Mouse (Mus musculus): ENCODE measurements around the gene Gm44973. TPM values are rescaled to one million over a fixed set of nuclear protein-coding genes. Genes with fewer than 3 reads are reported as not detected.
"Not testable (repeated sequence)": the region's sequence is repeated elsewhere in the genome, so short reads cannot be mapped to it uniquely, and the experiment has no call there.

Gene Gm44973
- polyA plus RNA-seq, 1 experiment from 2014 or later, result 1.3 TPM

DNA sequence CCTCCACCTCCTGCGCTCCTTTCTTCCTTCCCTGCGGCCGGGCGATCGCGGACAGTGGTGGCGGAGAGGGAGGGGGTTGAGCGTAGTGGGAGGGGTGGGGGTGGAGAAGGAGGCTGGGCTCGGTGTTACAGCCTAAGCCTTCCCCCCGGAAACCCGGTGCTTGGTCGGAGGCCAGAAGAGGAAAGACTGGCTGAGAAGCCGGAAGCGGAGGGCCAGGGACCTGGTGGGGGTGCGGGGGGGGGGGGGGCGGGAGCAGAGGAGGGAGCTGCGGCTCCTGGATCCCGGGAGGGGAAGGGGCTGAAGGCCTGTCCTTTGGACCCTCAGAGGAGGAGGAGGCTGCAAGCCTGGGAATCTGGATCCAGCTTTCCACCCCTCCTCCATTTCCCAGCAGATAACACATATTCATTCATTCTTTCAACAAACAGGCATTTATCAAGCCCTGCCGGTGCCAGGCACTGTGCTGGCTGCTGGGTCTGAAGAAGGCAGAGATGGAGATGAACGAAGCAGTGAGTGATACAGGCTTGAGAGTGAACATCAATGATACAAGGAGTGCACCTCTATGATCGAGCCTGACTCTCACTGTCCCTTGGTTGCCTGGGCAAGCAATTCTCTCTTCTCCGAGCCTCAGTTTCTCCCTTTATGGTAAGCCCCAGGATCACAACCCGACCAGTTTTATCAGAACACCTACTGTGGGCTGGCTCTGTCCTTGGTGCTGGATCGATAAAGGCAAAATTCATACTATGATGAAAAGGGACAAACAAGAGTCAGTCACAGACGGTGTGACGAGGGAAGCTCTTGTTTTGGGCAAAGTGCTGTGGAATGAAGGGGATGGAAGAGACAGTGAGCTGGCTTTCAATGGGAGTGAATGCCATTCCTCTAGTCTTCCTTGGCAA, 19.0 kb upstream of the Gm44973 start, which contains the start of gene Zfp579:
Zfp579 (minus strand) TSS at position 156 of the 893 bp plus-strand sequence.
- Histone ChIP-seq H3K9me3 (no peaks in the 10 kb centered on the region), H3K4me1 (replicated peaks) (peaks cover 40% of the 10 kb centered on the region)
- WGBS, result 4% methylated on average over 15 of the region's 26 CpGs

DNA sequence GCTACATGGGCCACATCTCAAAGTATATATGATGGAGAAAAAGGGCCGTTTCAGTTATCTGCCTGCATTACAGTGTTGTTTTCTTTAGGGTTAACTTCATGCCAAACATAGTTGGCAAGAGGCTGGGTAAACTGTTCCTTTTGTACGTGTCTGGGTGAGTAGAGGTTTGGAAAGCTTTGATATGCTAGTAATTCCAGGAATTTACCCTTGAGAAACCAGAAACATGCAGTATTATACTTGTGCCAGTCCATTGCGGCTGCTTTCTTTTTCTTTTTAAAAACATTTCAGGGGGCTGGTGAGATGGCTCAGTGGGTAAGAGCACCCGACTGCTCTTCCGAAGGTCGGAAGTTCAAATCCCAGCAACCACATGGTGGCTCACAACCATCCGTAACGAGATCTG, 18.4 kb upstream of the Gm44973 start:
- H3K27ac ChIP-seq, result peak overlapping the region; percentile 87; the same call in 1 of the 2 replicates
- H3K27me3 ChIP-seq, result 0 out of 2 replicates have a peak, but pooled peaks cover 9% of the 10 kb centered on the region
- H3K9ac ChIP-seq (replicated peaks), result peak overlapping the region; percentile 81
- H3K4me1 ChIP-seq (replicated peaks), result peaks cover 40% of the 10 kb centered on the region
- no peak for ATAC-seq
- peak overlapping the region; percentile 94 for H3K4me2 ChIP-seq (replicated peaks)
- peaks cover 27% of the 10 kb centered on the region for H3K36me3 ChIP-seq
- WGBS, result 74% methylated on average over 6 of the region's 8 CpGs
- peak overlapping the region; percentile 68 for H3K4me3 ChIP-seq (replicated peaks)
- H3K9me3 ChIP-seq, result no peaks in the 10 kb centered on the region

More for the DNA sequence above, 19.0 kb upstream of the Gm44973 start, which contains the start of gene Zfp579:
- Histone ChIP-seq H3K27ac (peak within 1 kb of the TSS; percentile 87), H3K9ac (replicated peaks) (peak within 1 kb of the TSS; percentile 81), H3K27me3 (0 out of 2 replicates have a peak, but pooled peaks cover 9% of the 10 kb centered on the region), H3K4me3 (replicated peaks) (peak within 1 kb of the TSS; percentile 68), H3K36me3 (peaks cover 33% of the 10 kb centered on the region), H3K4me2 (replicated peaks) (peak within 1 kb of the TSS; percentile 94)
- ATAC-seq, result peak; percentile 88

DNA sequence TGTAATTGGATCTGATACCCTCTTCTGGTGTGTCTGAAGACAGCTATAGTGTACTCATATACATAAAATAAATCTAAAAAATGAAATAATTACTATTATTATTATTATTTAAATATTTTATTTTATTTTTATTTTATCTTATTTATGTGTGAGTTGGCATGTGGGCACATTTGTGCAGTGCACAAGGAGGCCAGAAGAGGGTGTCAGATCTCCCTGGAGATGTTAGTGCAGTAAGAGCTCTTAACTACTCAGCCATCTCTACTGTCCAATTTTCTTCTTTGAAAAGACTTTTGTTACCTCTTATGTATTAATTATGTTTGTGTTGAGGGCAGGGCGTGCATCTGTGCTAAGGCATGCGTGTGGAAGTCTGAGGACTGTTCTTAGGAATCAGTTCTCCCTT, 15.4 kb upstream of the Gm44973 start:
- 65% methylated on average over 2 of the region's 2 CpGs for WGBS
- ATAC-seq, result no peak
- Histone ChIP-seq H3K9ac (replicated peaks) (no peak overlapping the region), H3K9me3 (no peaks in the 10 kb centered on the region), H3K4me2 (replicated peaks) (no peak overlapping the region), H3K27me3 (0 out of 2 replicates have a peak, but pooled peaks cover under 1% of the 10 kb centered on the region), H3K4me1 (replicated peaks) (peaks cover 14% of the 10 kb centered on the region), H3K36me3 (no peaks in the 10 kb centered on the region), H3K27ac (no peak overlapping the region), H3K4me3 (replicated peaks) (no peak overlapping the region)

DNA sequence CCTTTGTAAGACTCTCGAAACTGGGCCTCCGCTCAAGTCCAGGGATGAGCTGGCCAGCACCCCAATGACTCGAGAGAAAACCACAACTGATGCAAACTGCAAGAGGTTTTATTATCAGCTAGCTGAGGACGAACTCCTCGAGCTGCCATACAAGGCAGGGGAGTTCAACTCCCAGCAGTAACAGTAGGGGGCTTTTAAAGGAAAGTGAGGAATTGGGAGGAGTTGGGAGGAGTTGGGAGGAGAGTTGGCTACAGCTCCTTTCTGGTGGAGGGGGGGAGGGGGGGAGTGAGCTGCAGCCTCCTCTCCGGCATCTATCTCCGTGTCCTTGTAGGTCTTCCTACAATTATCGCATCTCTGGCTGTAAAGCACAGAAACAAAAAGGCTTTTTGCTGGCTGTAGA, 12.4 kb upstream of the Gm44973 start:
- H3K27ac ChIP-seq; H3K9me3 ChIP-seq; H3K9ac ChIP-seq (replicated peaks); H3K4me2 ChIP-seq (replicated peaks); H3K4me1 ChIP-seq (replicated peaks); H3K4me3 ChIP-seq (replicated peaks); ATAC-seq; H3K27me3 ChIP-seq: not testable (repeated sequence)
- 72% methylated on average over 8 of the region's 8 CpGs for WGBS
- H3K36me3 ChIP-seq, result peaks cover 20% of the 10 kb centered on the region

DNA sequence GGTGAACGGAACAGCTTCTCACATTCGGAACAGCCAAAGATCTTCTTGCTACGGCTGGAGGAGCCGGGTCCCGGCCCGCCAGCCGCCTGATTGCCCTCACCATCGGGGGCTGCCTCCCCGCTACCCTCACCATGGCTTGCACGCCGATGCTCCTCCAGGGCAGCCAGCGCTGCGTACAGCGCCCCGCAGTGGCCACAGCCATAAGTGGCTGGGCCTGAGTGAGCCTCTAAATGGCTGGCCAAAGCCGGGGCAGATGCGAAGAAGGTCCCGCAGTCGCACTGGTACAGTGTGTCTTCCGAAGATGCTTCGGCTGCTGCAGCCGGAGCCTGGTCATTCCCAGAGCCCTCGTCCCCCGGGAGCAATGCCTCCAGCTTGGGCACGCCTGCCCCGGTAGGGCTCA, 7.1 kb upstream of the Gm44973 start:
- ATAC-seq, result peak; percentile 31; the same call in 1 of the 2 replicates
- Histone ChIP-seq H3K4me1 (replicated peaks) (0 out of 2 replicates have a peak, but pooled peaks cover 3% of the 10 kb centered on the region), H3K4me2 (replicated peaks) (no peak overlapping the region), H3K4me3 (replicated peaks) (no peak overlapping the region), H3K27ac (no peak overlapping the region), H3K9ac (replicated peaks) (no peak overlapping the region), H3K9me3 (no peaks in the 10 kb centered on the region), H3K27me3 (no peaks in the 10 kb centered on the region), H3K36me3 (peaks cover 72% of the 10 kb centered on the region)
- 96% methylated on average over 26 of the region's 26 CpGs for WGBS

DNA sequence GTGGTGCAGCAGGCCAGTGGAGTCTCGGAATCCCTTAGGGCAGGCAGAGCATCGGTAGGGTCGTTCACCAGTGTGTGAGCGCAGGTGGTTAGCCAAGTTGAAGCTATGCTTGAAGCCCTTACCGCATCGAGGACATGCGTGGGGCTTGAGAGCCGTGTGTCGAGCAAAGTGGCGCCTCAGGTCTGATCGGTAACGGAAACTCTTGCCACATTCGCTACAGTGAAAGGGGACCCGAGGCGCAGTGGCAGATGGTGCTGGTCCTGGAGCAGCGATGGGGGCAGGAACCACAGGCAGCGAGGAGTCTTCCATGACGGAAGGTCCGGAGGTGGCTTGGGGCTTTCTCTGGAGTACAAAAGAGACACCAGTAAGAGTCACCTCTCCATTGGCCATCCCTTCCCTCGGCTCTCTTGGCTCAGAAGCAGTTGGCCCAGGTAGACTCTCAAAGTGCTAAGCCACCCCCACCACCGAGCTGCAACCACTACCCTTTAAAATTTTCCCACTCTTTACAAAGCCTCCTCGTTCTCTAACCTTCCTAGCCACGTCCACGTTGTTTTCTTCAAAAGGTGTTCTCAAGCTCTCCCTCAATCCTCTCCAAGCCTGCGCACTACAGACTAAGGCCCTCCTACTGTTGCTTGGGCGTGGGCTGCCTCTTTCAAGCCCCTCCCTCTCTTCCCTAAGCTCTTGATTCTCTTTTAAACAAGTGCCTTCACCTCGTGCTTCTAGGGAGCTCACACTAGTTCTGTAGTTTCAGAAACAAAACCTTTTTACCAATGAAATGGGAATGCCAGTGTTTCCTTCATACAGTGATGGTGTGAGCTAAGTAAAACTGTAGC, 2.4 kb upstream of the Gm44973 start:
- peaks cover 56% of the 10 kb centered on the region for H3K36me3 ChIP-seq
- peak overlapping the region; percentile 61; the same call in 1 of the 2 replicates for H3K4me2 ChIP-seq (replicated peaks)
- ATAC-seq, result no peak

DNA sequence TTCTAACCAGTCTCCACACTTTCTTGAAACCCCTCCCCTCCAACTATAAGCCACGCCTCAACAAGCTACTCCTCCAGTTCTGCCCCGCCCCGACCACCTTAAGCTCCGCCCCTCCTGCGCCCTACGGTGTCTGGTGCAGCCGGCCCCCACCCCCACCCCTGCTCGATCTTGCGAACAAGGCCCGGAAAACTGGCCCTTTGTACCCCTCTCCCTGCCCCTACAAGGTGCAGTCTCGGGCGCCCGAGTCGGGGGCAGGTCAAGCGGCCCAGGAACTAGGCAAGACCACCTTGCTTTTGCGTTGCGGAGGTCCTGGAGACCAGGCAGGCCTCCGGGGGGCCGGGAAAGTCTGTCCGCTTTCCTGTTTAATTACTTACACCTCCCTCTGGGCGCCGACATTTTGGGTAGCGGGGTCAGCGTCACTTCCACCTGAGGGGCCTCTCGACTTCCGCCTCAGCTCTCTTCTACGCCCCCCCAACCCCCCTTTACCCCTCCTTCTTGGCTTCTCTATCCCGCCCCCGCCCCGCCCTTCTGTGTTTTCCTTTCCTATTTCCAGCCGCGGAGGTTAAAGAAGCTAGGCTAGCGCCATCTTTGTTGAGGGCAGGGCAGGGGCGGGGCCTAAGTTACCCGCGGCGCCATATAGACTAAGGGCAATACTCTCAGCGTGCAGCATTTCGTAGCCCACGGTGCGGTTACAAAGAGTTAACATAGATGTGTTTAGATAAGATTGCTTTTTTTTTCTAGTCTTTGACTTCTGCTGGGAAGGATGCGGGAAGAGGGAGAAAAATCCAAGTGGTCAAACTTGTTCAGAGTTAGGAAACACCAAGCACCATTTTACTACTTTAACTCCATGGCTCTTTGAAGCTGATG, 812 bp upstream of the Gm44973 start, which contains the start of the genes Zfp524 and Fiz1:
Zfp524 (plus strand) TSS at position 165 of the 867 bp plus-strand sequence.
Fiz1 (minus strand) TSS at position 447 of the 867 bp plus-strand sequence.
- Histone ChIP-seq H3K9ac (replicated peaks) (peak within 1 kb of the TSS; percentile 83), H3K4me2 (replicated peaks) (peak within 1 kb of the TSS; percentile 61), H3K27me3 (no peaks in the 10 kb centered on the region), H3K4me3 (replicated peaks) (peak within 1 kb of the TSS; percentile 71), H3K4me1 (replicated peaks) (peaks cover 16% of the 10 kb centered on the region), H3K27ac (peak within 1 kb of the TSS; percentile 98), H3K9me3 (no peaks in the 10 kb centered on the region), H3K36me3 (peaks cover 42% of the 10 kb centered on the region)
- under 1% methylated on average over 42 of the region's 42 CpGs for WGBS
- peak; percentile 82 for ATAC-seq

More for the DNA sequence above, 2.4 kb upstream of the Gm44973 start:
- Histone ChIP-seq H3K9ac (replicated peaks) (no peak overlapping the region), H3K27ac (no peak overlapping the region), H3K9me3 (no peaks in the 10 kb centered on the region), H3K27me3 (no peaks in the 10 kb centered on the region), H3K4me1 (replicated peaks) (peaks cover 15% of the 10 kb centered on the region), H3K4me3 (replicated peaks) (no peak overlapping the region)
- 89% methylated on average over 27 of the region's 27 CpGs for WGBS

DNA sequence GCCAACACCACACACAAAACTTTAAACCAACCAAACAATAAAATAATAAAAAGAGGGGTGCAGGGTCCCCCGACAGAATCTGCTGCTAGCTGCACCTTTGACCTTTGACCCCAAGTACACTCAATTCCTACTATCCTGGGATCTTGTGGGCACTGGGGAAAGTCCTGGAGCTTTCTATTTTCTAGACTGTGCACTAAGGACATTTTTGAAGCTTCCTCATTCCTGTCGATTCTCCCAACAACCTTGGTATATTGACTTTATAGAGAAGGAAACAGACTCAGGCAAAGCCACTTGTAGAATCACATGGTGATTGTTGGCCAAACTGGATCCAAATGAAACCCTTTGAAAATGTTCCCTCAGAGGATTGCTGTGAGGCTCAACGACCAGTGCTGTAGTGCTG, 761 bp downstream of the Gm44973 start:
- peaks cover 22% of the 10 kb centered on the region for H3K4me1 ChIP-seq (replicated peaks)
- peak overlapping the region; percentile 67 for H3K9ac ChIP-seq (replicated peaks)
- no peak for ATAC-seq
- H3K27ac ChIP-seq, result peak overlapping the region; percentile 98
- H3K9me3 ChIP-seq, result no peaks in the 10 kb centered on the region
- peaks cover 26% of the 10 kb centered on the region for H3K36me3 ChIP-seq
- peak overlapping the region; percentile 71 for H3K4me3 ChIP-seq (replicated peaks)
- H3K4me2 ChIP-seq (replicated peaks), result peak overlapping the region; percentile 61
- H3K27me3 ChIP-seq, result no peaks in the 10 kb centered on the region
- 63% methylated on average over 3 of the region's 3 CpGs for WGBS

DNA sequence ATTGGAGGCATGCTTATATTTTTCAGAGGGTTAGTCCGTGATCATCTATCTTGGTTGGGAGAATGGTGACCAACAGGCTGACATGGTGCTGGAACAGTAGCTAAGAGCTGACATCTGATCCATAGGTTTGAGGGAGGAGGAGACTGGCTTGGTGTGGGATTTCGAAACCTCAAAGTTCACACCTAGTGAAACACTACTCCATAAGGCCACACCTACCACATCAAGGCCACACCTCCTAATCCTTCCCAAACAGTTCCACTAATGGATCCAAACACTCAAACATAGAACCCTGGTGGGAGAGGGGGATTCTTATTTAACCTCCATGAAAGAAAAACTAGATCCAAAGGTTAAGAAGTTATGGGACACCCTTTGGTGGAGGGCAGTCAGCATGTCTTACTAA, 1.6 kb downstream of the Gm44973 start:
- 96% methylated on average over 2 of the region's 2 CpGs for WGBS
- H3K27me3 ChIP-seq, result no peaks in the 10 kb centered on the region
- H3K4me1 ChIP-seq (replicated peaks), result peaks cover 29% of the 10 kb centered on the region
- H3K4me2 ChIP-seq (replicated peaks), result no peak overlapping the region
- no peak overlapping the region for H3K9ac ChIP-seq (replicated peaks)
- ATAC-seq, result no peak
- H3K36me3 ChIP-seq, result peaks cover 18% of the 10 kb centered on the region
- no peak overlapping the region for H3K27ac ChIP-seq
- no peak overlapping the region for H3K4me3 ChIP-seq (replicated peaks)
- no peaks in the 10 kb centered on the region for H3K9me3 ChIP-seq

DNA sequence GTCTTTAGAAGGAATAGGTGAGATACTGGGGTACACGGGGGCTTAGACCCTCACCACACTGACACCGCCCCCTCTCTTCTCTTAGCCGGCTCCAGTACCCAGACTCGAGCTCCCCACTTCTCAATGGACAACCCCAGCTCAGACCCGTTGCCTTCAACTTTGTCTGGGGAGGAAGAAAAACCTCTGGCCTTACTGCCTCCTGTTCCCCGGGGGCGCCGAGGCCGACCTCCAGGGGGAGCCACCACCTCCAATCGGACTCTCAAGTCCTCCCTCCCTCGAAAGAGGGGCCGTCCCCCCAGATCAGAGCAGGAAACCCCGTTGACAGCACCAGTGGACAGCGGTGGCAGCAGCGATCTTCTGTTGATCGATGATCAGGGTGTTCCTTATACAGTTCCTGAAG, 2.1 kb downstream of the Gm44973 start:
- no peak overlapping the region for H3K4me2 ChIP-seq (replicated peaks)
- H3K9me3 ChIP-seq, result no peaks in the 10 kb centered on the region
- H3K36me3 ChIP-seq, result peaks cover 18% of the 10 kb centered on the region
- H3K27me3 ChIP-seq, result no peaks in the 10 kb centered on the region
- 88% methylated on average over 16 of the region's 16 CpGs for WGBS
- H3K4me1 ChIP-seq (replicated peaks), result peaks cover 32% of the 10 kb centered on the region
- no peak overlapping the region for H3K4me3 ChIP-seq (replicated peaks)
- ATAC-seq, result no peak
- H3K9ac ChIP-seq (replicated peaks), result no peak overlapping the region
- no peak overlapping the region for H3K27ac ChIP-seq

DNA sequence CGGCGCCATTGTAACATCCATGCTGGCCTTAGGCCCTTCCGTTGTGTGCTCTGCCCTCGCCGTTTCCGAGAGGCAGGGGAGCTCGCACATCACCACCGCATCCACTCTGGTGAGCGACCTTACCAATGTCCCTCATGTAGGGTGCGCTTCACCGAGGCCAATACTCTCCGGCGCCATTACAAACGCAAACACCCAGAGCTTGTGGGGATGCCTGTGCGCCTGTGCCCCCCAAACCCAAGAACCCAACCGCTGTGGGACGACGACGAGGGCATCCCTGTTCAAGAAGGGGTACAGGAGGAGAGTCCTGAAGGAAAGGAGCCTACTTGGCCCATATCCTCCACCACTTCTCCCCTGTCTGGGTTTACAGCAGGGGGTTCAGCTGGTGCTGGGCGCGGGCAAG, 2.6 kb downstream of the Gm44973 start:
- 97% methylated on average over 21 of the region's 21 CpGs for WGBS
- Histone ChIP-seq H3K9me3 (no peaks in the 10 kb centered on the region), H3K27ac (no peak overlapping the region), H3K4me2 (replicated peaks) (no peak overlapping the region), H3K4me3 (replicated peaks) (no peak overlapping the region), H3K27me3 (no peaks in the 10 kb centered on the region), H3K36me3 (peaks cover 16% of the 10 kb centered on the region), H3K9ac (replicated peaks) (no peak overlapping the region), H3K4me1 (replicated peaks) (peaks cover 32% of the 10 kb centered on the region)
- no peak for ATAC-seq

Data from midbrain, embryonic 13.5 days (tissue).